Mouse (Mus musculus): ENCODE measurements around the gene Tgfbr2.

DNA sequence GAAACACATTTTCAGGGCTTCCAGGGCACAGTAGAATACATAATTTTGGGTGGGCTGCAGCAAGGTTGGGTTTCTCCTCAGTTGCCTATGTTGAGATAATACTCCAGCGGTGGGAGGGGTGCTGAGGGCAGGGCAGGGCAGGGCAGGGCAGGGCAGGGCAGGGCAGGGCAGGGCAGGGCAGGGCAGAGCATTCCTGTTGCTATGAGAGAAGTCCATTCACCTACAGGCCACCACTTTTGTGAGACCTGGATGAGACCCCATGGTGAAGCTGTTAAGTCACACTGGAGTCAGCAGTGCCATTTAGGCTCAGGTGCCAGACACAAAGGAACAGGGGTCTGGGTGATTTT lies 18.3 kb upstream of the Tgfbr2 start:
- TF ChIP-seq POLR2A (IDR thresholded peaks at IDR 0.05; ENCODE audit: low read depth, low read length) (no peak), CTCF (conservative IDR thresholded peaks at IDR 0.05; ENCODE audit: insufficient read depth, insufficient read length, low read depth, low read length) (no peak)

All from kidney, adult 2 months (tissue).